ENCODE assay signal across 10 mouse cellular contexts in the genomic region with DNA sequence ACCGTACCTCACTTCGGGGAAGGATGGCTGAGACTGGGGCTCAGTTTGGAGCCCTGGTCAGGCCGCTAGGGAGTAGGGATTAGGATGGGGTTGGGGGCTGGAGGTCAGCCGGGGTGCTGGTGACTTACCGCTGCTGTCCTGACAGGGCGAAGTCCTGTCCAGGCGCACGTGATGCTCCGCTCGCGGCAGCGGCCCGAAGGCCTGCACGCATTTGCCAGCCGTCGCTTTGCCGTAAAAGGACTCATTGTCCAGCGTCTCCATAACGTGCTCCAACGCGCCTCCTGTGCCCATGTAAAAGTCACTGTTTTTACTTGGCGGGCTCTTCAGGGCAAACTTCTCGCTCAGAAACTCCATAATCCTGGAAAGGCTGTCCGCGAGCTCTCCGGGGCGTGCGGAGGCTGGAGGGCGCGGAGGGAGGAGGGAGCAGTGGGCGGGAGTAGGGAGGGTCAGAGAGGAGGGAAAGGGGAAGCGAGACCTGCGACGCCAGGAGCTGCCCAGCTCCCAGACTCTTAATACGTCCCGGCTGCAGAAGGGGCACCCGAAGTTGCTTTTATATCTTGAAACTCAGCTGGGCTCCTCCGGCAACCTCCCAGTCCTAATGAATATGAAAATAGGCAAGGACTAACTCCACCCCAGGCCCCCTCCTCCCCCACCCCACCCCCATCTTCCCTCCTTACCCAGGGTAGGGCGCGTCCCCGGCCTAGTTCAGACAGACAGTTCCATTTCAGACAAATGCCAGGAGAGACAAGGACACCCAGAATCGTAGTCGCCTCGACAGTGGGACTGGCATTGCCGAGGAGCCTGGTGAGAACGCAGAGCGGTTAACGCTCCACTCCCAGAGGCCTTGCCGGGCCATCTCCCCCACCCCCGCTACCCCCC. TPM values are rescaled to one million over a fixed set of nuclear protein-coding genes. Genes with fewer than 3 reads are reported as not detected.
DNase-seq lines count a peak whose midpoint lies in the region; ATAC-seq and TF ChIP-seq lines count a peak whose summit lies in the region.
"Had no signal": no experiment of that assay in that cellular context is flagged by ENCODE, and none has a peak within 500 bp of the region (broad histone marks: within the 10 kb centered on the region; RNA-seq: fewer than 3 reads in every experiment).

No protein-coding gene starts in this region.

- intact Hi-C loops in heart, adult 2 months (cut with DNase I): no loop called here
- intact Hi-C loops in heart, postnatal 36 days (cut with DNase I): no loop called here

- H3K27ac ChIP-seq in heart, adult 2 months: no peak overlapping the region
- H3K27ac ChIP-seq in embryonic facial prominence, embryonic 14.5 days (replicated peaks; ENCODE audit: low read depth, low read length): peak overlapping the region; percentile 90
- H3K27ac ChIP-seq in hindbrain, embryonic 14.5 days: no peak overlapping the region
- H3K27ac ChIP-seq in limb, embryonic 15.5 days: no peak overlapping the region
- H3K27ac ChIP-seq in neural tube, embryonic 13.5 days (replicated peaks): no peak overlapping the region

- no peaks in the 10 kb centered on the region for H3K9me3 ChIP-seq in embryonic facial prominence, embryonic 14.5 days (ENCODE audit: control insufficient read depth, low read length)
- no peaks in the 10 kb centered on the region for H3K9me3 ChIP-seq in hindbrain, embryonic 14.5 days (ENCODE audit: control insufficient read depth, low read length)
- H3K9me3 ChIP-seq in limb, embryonic 15.5 days: no peaks in the 10 kb centered on the region
- no peaks in the 10 kb centered on the region for H3K9me3 ChIP-seq in neural tube, embryonic 13.5 days

- H3K9ac ChIP-seq in heart, adult 2 months (ENCODE audit: low read depth, low read length): no peak overlapping the region
- H3K9ac ChIP-seq in embryonic facial prominence, embryonic 14.5 days (ENCODE audit: low read depth, low read length): peak overlapping the region; percentile 80
- H3K9ac ChIP-seq in hindbrain, embryonic 14.5 days: no peak overlapping the region
- no peak overlapping the region for H3K9ac ChIP-seq in limb, embryonic 15.5 days
- H3K9ac ChIP-seq in neural tube, embryonic 13.5 days: no peak overlapping the region

- peak overlapping the region; percentile 53 for H3K4me2 ChIP-seq in embryonic facial prominence, embryonic 14.5 days (ENCODE audit: low read depth, low read length)
- H3K4me2 ChIP-seq in hindbrain, embryonic 14.5 days (replicated peaks): peak overlapping the region; percentile 40
- peak overlapping the region; percentile 64 for H3K4me2 ChIP-seq in limb, embryonic 15.5 days
- H3K4me2 ChIP-seq in neural tube, embryonic 13.5 days: peak overlapping the region; percentile 51

- peak; percentile 90 for ATAC-seq in embryonic facial prominence, embryonic 14.5 days (ENCODE audit: low read depth)
- peak; percentile 62 for ATAC-seq in hindbrain, embryonic 14.5 days (ENCODE audit: low FRiP score)
- peak; percentile 76 for ATAC-seq in limb, embryonic 15.5 days (ENCODE audit: insufficient number of reproducible peaks, low FRiP score, low TSS enrichment, low read depth)
- ATAC-seq in neural tube, embryonic 13.5 days (ENCODE audit: low read depth): peak; percentile 71
- no peak for ATAC-seq in monocyte, adult 5-6 weeks (replicated peaks; ENCODE audit: insufficient number of reproducible peaks, low FRiP score, low TSS enrichment, poor library complexity, severe bottlenecking)

- no peak for TF ChIP-seq CTCF in heart, adult 2 months (IDR thresholded peaks at IDR 0.05)

- H3K27me3 ChIP-seq in heart, adult 2 months (ENCODE audit: control insufficient read depth, insufficient read depth, low read length): peaks cover 26% of the 10 kb centered on the region
- H3K27me3 ChIP-seq in embryonic facial prominence, embryonic 14.5 days (replicated peaks; ENCODE audit: control insufficient read depth, insufficient read depth, low read length): peaks cover 48% of the 10 kb centered on the region
- H3K27me3 ChIP-seq in hindbrain, embryonic 14.5 days (ENCODE audit: control insufficient read depth, insufficient read depth, low read length): peaks cover 85% of the 10 kb centered on the region
- H3K27me3 ChIP-seq in limb, embryonic 15.5 days: peaks cover 65% of the 10 kb centered on the region
- H3K27me3 ChIP-seq in neural tube, embryonic 13.5 days: peaks cover 81% of the 10 kb centered on the region

- H3K36me3 ChIP-seq in heart, adult 2 months (ENCODE audit: control insufficient read depth, insufficient read depth, low read length): no peaks in the 10 kb centered on the region
- H3K36me3 ChIP-seq in embryonic facial prominence, embryonic 14.5 days (ENCODE audit: control insufficient read depth, insufficient read depth, low read length): no peaks in the 10 kb centered on the region
- no peaks in the 10 kb centered on the region for H3K36me3 ChIP-seq in hindbrain, embryonic 14.5 days (replicated peaks; ENCODE audit: control insufficient read depth, insufficient read depth)
- H3K36me3 ChIP-seq in limb, embryonic 15.5 days: no peaks in the 10 kb centered on the region
- no peaks in the 10 kb centered on the region for H3K36me3 ChIP-seq in neural tube, embryonic 13.5 days

- no peaks in the 10 kb centered on the region for H3K4me1 ChIP-seq in heart, adult 2 months (ENCODE audit: control insufficient read depth, insufficient read depth, low read length)
- H3K4me1 ChIP-seq in embryonic facial prominence, embryonic 14.5 days (ENCODE audit: control insufficient read depth, insufficient read depth, low read length): no peaks in the 10 kb centered on the region
- no peaks in the 10 kb centered on the region; the same call in 1 of the 2 replicates for H3K4me1 ChIP-seq in hindbrain, embryonic 14.5 days (replicated peaks; ENCODE audit: control insufficient read depth, insufficient read depth, low read length)
- H3K4me1 ChIP-seq in limb, embryonic 15.5 days: peaks cover 21% of the 10 kb centered on the region
- peaks cover 15% of the 10 kb centered on the region for H3K4me1 ChIP-seq in neural tube, embryonic 13.5 days (replicated peaks)

- DNase-seq in heart, adult 2 months: peak in 1 of 2 experiments; percentile 19
- DNase-seq in heart, postnatal 36 days: no peak
- peak; percentile 91 for DNase-seq in embryonic facial prominence, embryonic 14.5 days (ENCODE audit: low spot score)
- DNase-seq in hindbrain, embryonic 14.5 days (ENCODE audit: low spot score): no peak
- no peak for DNase-seq in thymus, postnatal 14 days

- H3K79me2 ChIP-seq in heart, adult 2 months (replicated peaks; ENCODE audit: control insufficient read depth, insufficient read depth, low read length): no peaks in the 10 kb centered on the region

- no peak for TF ChIP-seq POLR2A in heart, adult 2 months (IDR thresholded peaks at IDR 0.05; ENCODE audit: insufficient read depth, low read depth, low read length)

- no peak for TF ChIP-seq EP300 in heart, adult 2 months (IDR thresholded peaks at IDR 0.05; ENCODE audit: insufficient read depth, low read depth, low read length)

- H3K4me3 ChIP-seq in heart, adult 2 months: 0 out of 2 replicates have a peak overlapping the region, but pooled peaks have one; percentile 16
- H3K4me3 ChIP-seq in embryonic facial prominence, embryonic 14.5 days (ENCODE audit: low read depth, low read length): peak overlapping the region; percentile 53
- H3K4me3 ChIP-seq in hindbrain, embryonic 14.5 days (replicated peaks; ENCODE audit: low read length): peak overlapping the region; percentile 6
- peak overlapping the region; percentile 42 for H3K4me3 ChIP-seq in limb, embryonic 15.5 days
- peak overlapping the region; percentile 31 for H3K4me3 ChIP-seq in neural tube, embryonic 13.5 days

- WGBS in heart, adult 2 months: 2% methylated on average over 50 of the region's 50 CpGs
- WGBS in embryonic facial prominence, embryonic 14.5 days: under 1% methylated on average over 44 of the region's 50 CpGs
- WGBS in hindbrain, embryonic 14.5 days: under 1% methylated on average over 49 of the region's 50 CpGs
- under 1% methylated on average over 50 of the region's 50 CpGs for WGBS in limb, embryonic 15.5 days
- WGBS in neural tube, embryonic 13.5 days: under 1% methylated on average over 50 of the region's 50 CpGs

RNA-seq across cellular contexts. Expression of gene Alx1, which starts 1.5 kb away (rescaled TPM):
- not detected for total RNA-seq in heart, adult 2 months (2021)
- polyA plus RNA-seq in heart, adult 2 months (2012; rRNA removed): 0.14 TPM in 1 of 2 replicates, not detected in the other
- not detected for total RNA-seq in heart, postnatal 36 days (2021)
- polyA plus RNA-seq in embryonic facial prominence, embryonic 14.5 days (2014; fragmentation: Nextera tagmentation; extraction: Ambion mirVana): 49.7 and 58.8 TPM in 2 replicates
- polyA plus RNA-seq in hindbrain, embryonic 14.5 days (2014; fragmentation: Nextera tagmentation; extraction: Ambion mirVana): not detected in 2 replicates
- 1.4 and 3.1 TPM in 2 replicates for polyA plus RNA-seq in limb, embryonic 15.5 days (2015; fragmentation: Nextera tagmentation; extraction: Ambion mirVana)
- polyA plus RNA-seq in neural tube, embryonic 13.5 days (2015; fragmentation: Nextera tagmentation; extraction: Ambion mirVana): 0.88 and 1.7 TPM in 2 replicates
- total RNA-seq in monocyte, adult 5-6 weeks (2017): not detected in 3 replicates
- total RNA-seq: heart, adult 18-20 months; MEL had no signal

Comparison
In these comparisons a context has a peak if more than half of its experiments do, and no peak if none do; other contexts are left out.
1. RNA of gene Alx1, which starts 1.5 kb away (polyA plus RNA-seq): 49.7 to 58.8 TPM in embryonic facial prominence, embryonic 14.5 days; 1.4 to 3.1 TPM in limb, embryonic 15.5 days, 0.88 to 1.7 TPM in neural tube, embryonic 13.5 days, 0.14 TPM in heart, adult 2 months and not detected in hindbrain, embryonic 14.5 days; every median in the first group is over 10 times any median in the second.
2. Peak in every context shown above with its lines, with median percentiles within 50 percentile points of each other: H3K4me3 ChIP-seq and H3K4me2 ChIP-seq.